8 mouse cellular contexts compared by ENCODE assay signal in the genomic region with DNA sequence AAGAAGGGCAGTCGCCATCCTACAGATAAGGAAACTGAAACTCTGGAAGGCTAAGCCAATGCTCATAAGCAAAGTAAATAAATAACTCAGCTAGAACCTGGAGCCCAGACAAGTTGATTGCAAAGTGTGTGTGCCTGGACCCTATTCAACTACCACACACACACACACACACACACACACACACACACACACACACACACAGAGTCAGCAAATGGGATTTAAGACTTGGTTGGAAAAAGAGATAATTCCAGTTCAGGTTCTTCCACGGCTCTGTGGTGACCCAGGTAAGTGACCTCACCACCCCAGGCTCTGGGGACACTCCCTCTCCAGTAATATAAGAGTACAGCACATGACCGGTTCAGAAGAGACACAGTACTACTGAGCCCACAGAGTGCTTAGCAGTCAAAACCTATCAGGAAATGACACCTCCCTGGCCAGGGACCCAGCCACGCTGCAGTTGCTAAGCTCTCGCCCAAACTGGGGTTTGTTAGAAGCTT. TPM values are rescaled to one million over a fixed set of nuclear protein-coding genes. Genes with fewer than 3 reads are reported as not detected.
DNase-seq lines count a peak whose midpoint lies in the region; ATAC-seq lines count a peak whose summit lies in the region.

No protein-coding gene starts in this region.

- H3K4me2 ChIP-seq in heart, embryonic 15.5 days: peak overlapping the region; percentile 12
- H3K4me2 ChIP-seq in liver, embryonic 12.5 days: no peak overlapping the region
- H3K4me2 ChIP-seq in stomach, embryonic 16.5 days (ENCODE audit: low read depth, low read length): no peak overlapping the region

- no peaks in the 10 kb centered on the region for H3K9me3 ChIP-seq in heart, embryonic 15.5 days (replicated peaks)
- H3K9me3 ChIP-seq in liver, embryonic 12.5 days (replicated peaks): no peaks in the 10 kb centered on the region
- no peaks in the 10 kb centered on the region for H3K9me3 ChIP-seq in stomach, embryonic 16.5 days (replicated peaks; ENCODE audit: control insufficient read depth, low read length)

- H3K27me3 ChIP-seq in heart, embryonic 15.5 days: no peaks in the 10 kb centered on the region
- no peaks in the 10 kb centered on the region for H3K27me3 ChIP-seq in liver, embryonic 12.5 days (replicated peaks)
- H3K27me3 ChIP-seq in stomach, embryonic 16.5 days (ENCODE audit: control insufficient read depth, insufficient read depth, low read length): no peaks in the 10 kb centered on the region

- ATAC-seq in heart, embryonic 15.5 days (replicated peaks; ENCODE audit: insufficient number of reproducible peaks, insufficient read depth, low FRiP score, low read depth): peak; percentile 68; the same call in 1 of the 2 replicates
- ATAC-seq in liver, embryonic 12.5 days: peak; percentile 50; the same call in 1 of the 2 replicates
- peak; percentile 83 for ATAC-seq in stomach, embryonic 16.5 days (ENCODE audit: insufficient read depth, low FRiP score)
- ATAC-seq in frontal cortex, adult (ENCODE audit: low TSS enrichment): no peak

- peak; percentile 44 for DNase-seq in adrenal gland, postnatal 10 days
- no peak for DNase-seq in adrenal gland, postnatal 4 days (ENCODE audit: low spot score in 2 of 2)
- peak; percentile 34 for DNase-seq in CD4-positive helper T cell, adult 2 months (ENCODE audit: low read depth, low spot score)
- DNase-seq in embryo, embryonic 10 days (ENCODE audit: low spot score): no peak

- no peak overlapping the region for H3K4me3 ChIP-seq in heart, embryonic 15.5 days
- H3K4me3 ChIP-seq in liver, embryonic 12.5 days: no peak overlapping the region
- H3K4me3 ChIP-seq in stomach, embryonic 16.5 days (replicated peaks; ENCODE audit: low read length): no peak overlapping the region

- 26% methylated on average over 5 of the region's 5 CpGs for WGBS in heart, embryonic 15.5 days
- 30% methylated on average over 5 of the region's 5 CpGs for WGBS in liver, embryonic 12.5 days (ENCODE audit: insufficient replicate concordance)
- 31% methylated on average over 5 of the region's 5 CpGs for WGBS in stomach, embryonic 16.5 days

- peaks cover 56% of the 10 kb centered on the region for H3K4me1 ChIP-seq in heart, embryonic 15.5 days (replicated peaks)
- peaks cover 33% of the 10 kb centered on the region for H3K4me1 ChIP-seq in liver, embryonic 12.5 days
- H3K4me1 ChIP-seq in stomach, embryonic 16.5 days (ENCODE audit: control insufficient read depth, insufficient read depth, low read length): peaks cover 20% of the 10 kb centered on the region

- no peaks in the 10 kb centered on the region for H3K36me3 ChIP-seq in heart, embryonic 15.5 days
- H3K36me3 ChIP-seq in liver, embryonic 12.5 days: no peaks in the 10 kb centered on the region
- no peaks in the 10 kb centered on the region for H3K36me3 ChIP-seq in stomach, embryonic 16.5 days (ENCODE audit: control insufficient read depth, insufficient read depth, low read length)

- H3K27ac ChIP-seq in heart, embryonic 15.5 days: peak overlapping the region; percentile 78
- H3K27ac ChIP-seq in liver, embryonic 12.5 days: no peak overlapping the region
- peak overlapping the region; percentile 91 for H3K27ac ChIP-seq in stomach, embryonic 16.5 days (ENCODE audit: low read length)

- no peak overlapping the region for H3K9ac ChIP-seq in heart, embryonic 15.5 days
- no peak overlapping the region for H3K9ac ChIP-seq in liver, embryonic 12.5 days
- peak overlapping the region; percentile 47 for H3K9ac ChIP-seq in stomach, embryonic 16.5 days (ENCODE audit: low read length)

RNA-seq across cellular contexts. Expression of a gene that starts 36.1 kb away (rescaled TPM):
- total RNA-seq in adrenal gland, postnatal 10 days (2021): 100 to 1,000 TPM; 172 to 181 TPM
- 10 to 100 TPM; 59.6 to 69.4 TPM for total RNA-seq in adrenal gland, postnatal 4 days (2021)
- polyA plus RNA-seq in heart, embryonic 15.5 days (2015; fragmentation: Nextera tagmentation; extraction: Ambion mirVana): 103 and 126 TPM in 2 replicates
- polyA plus RNA-seq in liver, embryonic 12.5 days (2016; fragmentation: Nextera tagmentation; extraction: Ambion mirVana): 34.3 and 35.1 TPM in 2 replicates
- 106 and 114 TPM in 2 replicates for polyA plus RNA-seq in stomach, embryonic 16.5 days (2015; fragmentation: Nextera tagmentation; extraction: Ambion mirVana)

Comparison
In these comparisons a context has a peak if more than half of its experiments do, and no peak if none do; other contexts are left out.
1. DNase-seq: peak in adrenal gland, postnatal 10 days (single experiment) and CD4-positive helper T cell, adult 2 months (single experiment); none in adrenal gland, postnatal 4 days (0 of 2) and embryo, embryonic 10 days (single experiment).